Mouse (Mus musculus) monocyte, adult 5-6 weeks (primary cell): ENCODE data around the gene Nrip1. TPM values are rescaled to one million over a fixed set of nuclear protein-coding genes. Genes with fewer than 3 reads are reported as not detected.

Source experiments
- ATAC-seq: fragments of 153-309, 156-312 bp; replicated peaks from 2 replicates; pipeline ENCODE4 v1.8.0; 2017; ENCODE audit warnings: mild to moderate bottlenecking; ENCODE audit not compliant: low TSS enrichment, insufficient number of reproducible peaks, severe bottlenecking, poor library complexity, low FRiP score
- total RNA-seq: library from RNA; stranded (forward); fragments of 200-1000, 200-491, 200-594 nt; gene quantifications from 3 replicates; pipeline ENCODE4 v1.2.3, GENCODE M21; 2017

The Nrip1 gene
- total RNA-seq, 1 experiment from 2014 or later = 29.3 TPM

DNA sequence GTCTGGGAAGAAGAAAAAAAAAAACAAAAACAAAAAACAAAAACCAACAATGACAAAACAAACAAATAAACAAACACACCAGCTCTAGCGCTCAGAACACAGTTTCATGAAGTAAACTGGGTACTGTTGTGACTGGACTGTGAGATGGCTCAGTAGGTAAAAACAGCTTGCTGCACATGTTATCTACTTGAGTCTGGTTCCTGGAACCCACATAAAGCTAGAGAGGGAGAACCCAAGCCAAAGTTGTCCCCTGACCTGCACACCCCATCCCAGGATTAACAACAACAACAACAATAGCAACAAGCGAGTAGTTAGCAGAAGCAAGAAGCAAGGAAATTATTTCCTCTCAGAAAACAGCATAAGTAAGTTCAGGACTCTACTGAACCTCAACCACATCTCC, 50.5 kb downstream of the Nrip1 start:
- ATAC-seq = no peak

DNA sequence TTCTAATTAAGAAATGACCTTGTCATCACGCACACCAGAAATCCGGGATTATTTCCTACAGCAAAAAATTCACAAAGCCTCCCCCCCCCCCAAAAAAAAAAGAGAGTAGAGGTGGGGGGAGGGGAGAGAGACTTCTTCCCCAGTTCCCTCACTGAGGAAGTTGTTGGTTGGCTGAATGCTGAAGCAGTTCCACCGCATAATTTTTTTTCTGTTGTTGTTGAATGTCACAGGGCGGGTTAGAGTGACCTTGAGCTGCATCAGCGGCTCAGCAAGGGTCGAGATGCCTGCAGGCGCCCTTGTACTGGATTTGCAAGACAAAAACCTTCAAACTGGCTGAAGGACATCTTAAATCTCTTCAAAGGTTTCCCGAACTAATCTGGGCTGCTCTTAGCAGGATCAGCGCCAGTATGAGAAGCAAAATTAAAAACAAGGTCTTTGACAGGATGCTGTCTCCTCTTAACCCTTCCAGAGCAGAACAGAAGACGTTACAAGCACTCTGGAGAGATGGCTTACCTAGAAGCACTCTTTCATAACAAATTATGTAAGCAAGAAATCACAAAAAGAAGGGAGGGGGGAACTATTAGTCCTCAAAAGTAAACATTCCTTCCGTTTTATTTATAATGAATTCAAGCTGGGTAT, 52.0 kb downstream of the Nrip1 start:
- ATAC-seq = no peak

DNA sequence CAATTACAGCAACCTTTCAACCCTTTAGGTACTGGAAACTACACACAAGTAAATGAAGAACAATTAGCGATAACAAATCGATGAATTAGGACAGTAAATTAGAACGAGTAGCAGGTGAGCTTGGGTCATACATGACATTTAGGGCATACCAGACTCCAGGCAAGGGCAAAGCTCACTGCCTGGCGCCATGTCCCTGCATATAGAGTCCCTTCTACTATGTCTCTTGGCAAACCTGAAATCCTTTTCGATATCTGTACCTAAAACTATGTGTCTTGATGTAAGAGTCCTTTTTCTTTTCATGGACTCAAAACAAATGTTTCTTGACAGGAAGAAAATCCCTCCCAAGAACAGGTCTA, 53.5 kb downstream of the Nrip1 start:
- no peak for ATAC-seq

DNA sequence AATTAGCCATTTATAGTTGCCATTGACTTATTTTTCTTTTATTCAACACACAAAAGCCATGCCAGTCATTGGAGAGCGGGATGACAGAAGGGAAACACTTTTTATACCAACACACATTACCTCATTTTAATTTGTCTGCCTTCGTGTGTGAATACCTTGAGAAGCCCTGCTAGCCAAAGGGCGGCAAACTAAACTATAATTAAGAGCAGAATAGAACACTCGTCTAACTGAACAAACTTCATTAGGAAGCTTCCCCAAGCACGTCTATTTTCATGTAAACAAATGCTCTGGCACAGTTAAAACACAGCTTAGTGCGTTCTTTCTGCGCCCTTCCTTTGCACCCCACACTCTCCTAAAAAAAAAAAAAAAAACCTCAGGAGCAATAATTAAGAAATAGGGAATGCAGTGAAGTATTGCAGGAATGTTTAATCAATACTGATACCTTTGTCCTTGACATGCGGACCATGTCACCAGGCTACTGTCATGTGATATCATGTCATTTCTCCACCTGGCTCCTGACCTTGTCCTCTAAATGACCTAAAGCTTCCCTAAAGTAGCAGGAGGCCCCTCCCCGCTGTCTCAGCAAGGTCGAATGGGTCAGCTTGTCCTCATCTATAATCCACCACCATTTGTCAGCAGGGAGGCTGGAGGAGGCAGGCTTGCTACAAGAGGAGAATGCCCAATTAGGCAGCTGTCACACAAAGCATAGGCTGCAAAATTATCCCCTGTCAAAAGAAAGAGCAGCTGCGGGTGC, 54.1 kb downstream of the Nrip1 start:
- ATAC-seq = no peak

DNA sequence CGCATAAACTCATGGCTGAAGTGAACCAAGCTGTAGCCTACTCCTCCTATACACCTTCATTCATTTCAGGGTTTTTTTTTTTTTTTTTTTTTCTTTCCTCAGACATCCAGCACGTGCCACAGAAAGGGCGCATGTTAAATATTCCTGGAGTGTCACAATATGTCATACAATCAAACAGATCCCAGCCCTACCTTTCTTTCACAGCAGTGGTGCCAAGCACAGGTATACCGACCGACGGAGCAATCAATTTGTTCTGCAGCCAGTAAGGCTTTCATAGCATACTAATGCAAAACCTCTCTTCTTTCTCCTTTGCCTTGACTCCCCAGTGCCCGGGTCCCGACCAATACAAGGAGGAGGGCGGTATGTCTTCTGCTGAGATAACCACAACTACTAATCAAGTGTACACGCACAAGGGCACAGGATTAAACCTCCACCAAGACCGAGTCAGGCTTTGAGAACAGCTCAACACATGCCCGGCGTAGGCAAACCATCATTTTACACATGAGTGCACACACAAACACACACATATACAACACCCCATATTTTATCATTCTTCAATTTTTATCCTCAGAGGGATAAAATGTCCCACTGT, 55.2 kb downstream of the Nrip1 start:
- no peak for ATAC-seq

DNA sequence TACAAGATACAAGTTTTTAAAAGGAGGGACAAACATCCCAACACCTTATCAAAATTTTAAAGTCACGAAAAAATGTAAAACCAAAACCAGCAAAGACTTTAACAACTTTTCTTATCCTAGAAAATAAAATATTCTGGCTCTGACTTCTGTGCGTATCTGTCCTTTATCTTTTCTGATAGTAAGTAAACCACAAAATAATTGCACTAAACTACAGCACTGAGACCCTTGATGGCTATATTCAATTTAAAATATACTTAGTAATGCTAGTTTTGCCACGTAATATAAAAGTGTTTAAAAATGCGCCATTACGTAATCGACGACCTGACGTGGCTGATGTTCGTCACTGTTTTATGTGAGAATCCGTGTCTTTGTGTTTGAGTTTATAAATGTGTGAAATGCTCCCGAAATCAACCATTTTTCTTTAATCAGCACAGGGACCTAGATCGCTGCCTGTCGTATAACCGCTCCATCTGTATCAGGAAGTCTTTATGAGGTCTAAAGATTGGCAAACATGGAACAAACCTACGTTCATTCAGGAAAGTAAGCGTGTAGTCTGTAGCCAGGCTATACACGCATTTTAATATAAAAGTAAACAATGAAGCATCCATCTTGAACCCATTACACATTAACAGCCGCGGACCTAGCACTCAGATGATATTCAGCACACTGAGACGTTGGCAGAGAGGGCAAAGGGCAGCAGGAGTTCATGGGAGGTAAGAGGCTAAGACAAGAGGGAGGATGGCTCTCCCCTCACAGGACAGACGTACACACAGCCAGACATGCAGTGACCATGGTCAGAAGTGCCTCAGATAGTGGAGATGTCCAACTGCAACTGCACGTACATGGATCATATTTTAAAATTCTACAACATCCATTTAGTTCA, 56.4 kb downstream of the Nrip1 start:
- no peak for ATAC-seq

DNA sequence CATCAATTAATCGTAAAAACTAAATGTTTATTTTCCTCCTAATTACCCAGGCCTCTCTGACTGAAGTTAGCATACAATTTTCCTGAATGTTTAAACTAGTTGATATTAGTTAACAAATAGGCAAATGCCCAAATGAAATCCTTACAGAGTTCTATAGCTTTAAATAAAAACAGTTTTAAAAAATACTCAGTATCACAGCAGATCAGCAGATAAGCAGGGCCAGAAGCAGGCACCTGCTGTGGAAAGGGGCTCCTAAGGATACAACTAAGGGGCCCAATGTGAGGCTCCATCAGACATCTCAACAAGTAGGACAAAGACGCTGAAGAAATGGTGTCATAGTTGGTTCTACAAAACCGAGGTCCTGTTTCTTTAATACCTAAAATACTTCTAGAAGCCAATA, 58.0 kb downstream of the Nrip1 start:
- ATAC-seq = no peak

DNA sequence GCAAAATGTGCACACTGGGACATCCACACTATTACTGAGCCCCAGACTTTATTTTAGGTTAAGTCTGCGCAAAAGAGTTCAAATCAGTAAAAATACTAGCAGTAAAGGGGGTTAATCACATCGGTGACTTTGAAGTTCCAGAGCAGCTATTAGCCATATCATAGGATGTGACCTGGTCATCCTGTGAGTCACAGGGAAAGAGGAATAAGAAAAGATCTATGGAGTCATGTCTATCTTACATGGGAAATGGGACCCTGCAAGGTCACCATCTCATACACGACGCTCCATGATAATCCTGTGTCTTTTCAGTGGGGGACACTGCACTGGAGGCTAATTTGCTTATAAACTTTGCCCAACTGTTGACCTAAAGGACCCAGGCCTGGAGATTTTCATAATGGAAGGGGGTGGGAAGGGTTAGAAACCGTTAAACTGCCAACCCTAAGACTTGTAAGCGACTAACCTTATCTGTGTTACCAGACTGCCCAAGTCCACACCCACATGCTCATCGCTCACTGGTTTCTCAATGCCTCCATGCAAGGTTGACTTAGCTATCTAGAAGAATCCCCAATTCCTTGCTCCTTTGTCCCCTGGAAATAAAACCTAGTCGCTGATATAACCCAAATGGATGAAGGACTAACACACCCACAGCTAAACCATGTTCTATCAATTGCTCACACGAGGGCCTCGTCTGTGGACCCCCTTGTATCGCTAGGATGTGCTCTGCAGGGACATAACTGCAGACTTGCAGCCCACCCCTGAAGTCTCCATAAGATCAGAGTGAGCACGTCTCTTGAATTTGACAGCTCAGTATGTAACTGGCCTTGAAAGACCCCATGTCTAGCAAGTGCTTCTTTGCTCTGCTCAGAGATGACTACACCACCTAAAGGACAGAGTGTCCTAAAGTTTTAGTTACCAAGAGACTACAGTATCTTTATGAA, 59.3 kb downstream of the Nrip1 start:
- ATAC-seq = no peak

DNA sequence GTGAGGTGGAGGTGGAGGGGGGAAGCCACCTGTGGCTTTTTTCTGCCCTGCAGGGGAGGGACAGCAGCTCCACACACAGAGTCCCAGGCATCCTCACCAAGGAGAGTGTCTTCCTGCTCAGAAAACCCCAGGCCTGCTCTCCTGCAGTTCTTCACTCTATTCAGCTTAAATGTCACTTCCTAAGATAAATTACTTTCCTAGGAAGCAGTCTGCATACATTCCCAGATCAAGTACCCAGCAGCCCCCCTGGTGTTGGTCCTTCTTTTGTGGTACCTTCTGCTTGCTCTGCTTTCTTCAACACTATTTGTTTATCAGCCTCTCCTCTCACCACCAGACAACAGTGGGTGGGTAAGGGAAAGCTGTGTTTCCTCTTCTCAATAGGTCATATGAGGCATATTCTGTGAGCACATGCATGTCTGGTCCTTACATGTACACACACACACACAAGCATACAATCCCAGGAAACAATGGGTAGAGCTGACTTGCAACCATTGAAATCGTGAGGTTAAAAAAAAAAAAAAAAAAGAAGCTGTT, 60.7 kb downstream of the Nrip1 start:
- ATAC-seq = no peak

DNA sequence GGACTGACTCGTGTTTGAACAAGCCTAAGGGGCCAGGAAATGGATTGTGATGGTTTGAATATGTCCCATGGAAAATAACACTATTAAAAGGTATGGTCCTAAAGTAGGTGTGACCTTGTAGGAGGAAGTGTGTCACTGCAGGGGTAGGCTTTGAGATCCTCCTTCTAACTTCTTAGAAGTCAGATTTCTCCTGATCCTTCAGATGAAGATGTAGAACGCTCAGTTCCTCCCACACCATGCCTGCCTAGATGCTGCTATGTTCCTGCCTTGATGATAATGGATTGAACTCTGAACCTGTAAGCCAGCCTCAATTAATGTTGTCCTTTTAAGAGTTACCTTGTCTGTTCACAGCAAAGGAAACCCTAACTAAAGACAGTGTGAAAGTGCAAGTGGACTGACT, 62.8 kb downstream of the Nrip1 start:
- no peak for ATAC-seq

DNA sequence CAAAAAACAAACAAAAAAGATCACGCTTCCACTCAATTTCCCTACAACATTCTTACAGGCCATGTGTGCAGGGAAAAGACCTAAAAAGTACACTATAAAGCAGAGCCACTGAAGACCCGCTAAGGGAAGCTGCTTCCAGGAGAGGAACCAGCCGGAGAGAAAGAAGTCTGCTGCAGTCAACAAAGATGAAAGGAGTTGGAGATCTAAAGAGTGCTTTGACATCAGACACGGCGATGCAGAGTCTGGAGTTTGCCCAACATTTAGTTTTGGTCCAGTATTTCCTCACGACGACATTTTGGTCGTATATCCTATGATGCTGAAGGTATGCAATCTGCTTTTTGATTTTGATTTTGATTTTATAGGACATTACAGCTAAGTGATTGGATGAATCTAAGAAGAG, 63.3 kb downstream of the Nrip1 start:
- no peak for ATAC-seq

DNA sequence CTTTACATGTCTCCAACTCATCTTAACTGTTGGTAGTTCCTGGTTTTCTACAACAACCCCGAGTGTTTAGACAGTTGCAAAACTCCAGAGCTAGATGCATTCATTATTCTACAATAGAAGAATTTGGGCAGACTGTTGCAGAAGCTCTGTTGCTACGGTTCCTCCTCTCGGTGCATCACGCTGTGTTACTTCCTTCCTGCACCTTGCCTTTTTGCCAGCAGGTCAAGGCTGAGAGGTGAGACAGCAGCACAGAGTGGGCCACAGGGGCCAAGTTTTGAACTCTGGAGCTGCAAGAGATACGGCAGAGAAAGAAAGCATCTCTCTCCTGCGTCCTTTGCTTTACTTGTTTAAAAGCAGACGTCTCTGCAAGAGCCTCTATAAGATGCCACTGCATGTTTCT, 64.3 kb downstream of the Nrip1 start:
- no peak for ATAC-seq

DNA sequence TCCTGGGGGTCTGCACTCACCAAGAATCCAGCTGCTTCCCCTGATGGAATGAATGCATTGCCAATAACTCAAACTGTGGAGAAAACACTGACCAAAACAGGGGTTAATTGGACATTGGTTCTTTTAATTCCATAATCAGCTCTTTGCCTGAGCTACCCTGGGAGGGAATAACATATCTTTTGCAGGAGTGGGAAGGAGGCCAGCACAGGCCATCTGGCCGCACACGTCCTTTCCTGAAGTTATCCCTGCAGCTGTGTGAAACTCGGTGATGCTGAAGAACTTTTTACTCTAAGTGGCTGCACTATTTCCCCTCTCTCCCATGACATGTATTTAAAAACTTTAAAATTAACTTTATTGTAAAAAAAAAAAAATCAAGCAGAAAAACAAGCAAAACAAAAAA, 66.6 kb downstream of the Nrip1 start:
- ATAC-seq = no peak

DNA sequence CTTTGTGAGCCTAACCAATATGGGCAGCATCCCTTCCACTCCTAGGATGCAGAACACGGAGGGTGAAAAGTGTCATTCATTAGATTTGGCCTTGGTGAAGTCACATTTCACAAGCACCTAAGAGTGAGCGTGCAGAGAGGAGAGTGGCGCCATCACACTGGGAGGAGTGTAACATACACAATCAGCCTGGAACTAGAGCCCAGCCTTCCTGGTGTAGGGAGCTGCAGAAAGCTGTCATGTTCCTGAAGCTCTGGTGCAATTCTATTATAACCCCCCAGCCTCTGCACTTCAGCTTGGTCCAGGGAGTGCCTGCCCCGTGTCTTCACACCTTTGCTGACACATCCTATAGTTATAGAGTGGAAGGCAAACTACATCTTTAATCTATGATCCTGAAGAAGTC, 67.2 kb downstream of the Nrip1 start:
- ATAC-seq = no peak

DNA sequence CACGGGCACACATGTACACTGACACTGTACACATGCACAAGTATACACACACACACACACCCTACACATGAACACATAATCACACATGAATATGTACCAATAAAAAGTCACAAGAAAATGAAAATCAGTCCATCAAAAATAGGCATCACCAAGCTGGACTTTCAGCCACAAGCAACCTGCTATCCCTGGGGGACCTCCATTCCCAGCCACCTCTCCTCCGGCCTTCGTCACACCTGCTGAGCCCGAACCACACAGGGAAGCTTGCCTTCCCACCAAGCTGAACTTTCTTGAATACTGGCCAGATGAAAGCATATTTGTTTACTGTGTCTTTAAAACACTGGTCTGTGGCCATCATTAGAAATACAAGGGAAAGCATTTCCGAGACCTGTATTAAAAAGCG, 70.2 kb downstream of the Nrip1 start:
- ATAC-seq = no peak

DNA sequence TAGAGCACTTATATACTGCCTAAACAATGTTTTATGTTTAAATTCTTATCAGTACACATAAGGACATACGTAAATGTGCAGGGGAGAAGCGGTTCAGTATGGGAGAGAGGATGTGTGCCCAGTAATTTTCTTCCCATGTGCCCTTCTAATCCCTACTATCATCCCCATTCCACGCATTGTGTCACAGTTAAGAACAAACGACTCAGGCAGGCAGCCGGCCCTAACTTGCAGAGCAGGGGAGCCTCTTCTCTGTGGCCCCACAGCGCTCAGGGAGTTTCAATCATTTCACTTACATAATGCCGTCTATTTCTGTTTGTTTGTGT, 71.9 kb downstream of the Nrip1 start:
- no peak for ATAC-seq

DNA sequence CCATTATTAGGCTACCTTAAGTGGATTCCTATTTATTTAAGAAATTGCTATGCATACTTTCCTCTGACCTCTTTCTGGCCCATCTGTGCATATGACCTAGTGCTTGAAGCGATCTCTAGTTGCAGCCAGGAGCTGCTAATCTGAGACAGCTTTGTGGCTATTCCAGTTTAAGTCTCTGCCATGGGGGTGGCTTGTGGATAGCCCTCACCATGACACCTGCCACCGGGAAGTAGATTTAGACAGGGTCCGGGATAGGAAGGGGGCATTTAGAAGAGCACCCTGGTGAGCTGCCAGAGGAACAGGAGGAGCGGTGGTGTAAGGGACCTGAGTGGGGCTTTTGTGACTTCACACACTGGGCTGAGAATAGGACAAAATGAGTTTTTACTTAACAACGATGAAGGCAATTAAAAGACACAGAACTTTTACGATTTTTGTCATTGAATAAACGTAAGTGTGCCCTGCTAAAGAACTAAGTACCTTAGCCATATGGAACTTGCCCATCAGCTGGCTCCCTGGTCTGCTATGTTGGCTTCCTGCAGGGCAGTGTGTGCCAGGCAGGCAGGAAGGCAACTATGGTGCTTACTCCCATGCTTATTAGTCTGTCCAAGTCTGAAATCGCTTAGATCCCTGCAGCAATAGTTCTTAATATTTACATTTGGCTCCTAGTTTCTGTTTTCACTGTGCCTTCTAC, 72.4 kb downstream of the Nrip1 start:
- ATAC-seq = no peak

DNA sequence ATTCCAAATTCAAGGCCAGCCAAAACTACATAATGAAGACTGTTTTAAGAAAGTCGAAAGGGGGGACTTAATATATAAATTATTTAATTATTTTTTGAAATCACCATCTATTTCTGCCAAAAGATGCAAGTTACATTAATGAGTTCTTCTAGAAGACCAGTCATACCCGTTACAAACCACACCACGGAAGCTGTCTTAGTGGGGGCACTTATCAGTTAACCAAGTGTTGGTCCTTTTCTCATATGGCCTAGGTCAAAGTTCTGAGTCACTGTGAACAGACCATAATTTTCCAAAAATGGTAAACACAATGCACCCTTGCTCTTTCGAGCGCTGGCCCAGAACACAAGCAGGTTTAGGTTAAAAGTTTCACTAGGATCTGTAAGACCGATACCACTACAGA, 73.2 kb downstream of the Nrip1 start:
- ATAC-seq = no peak
